Mouse (Mus musculus): Measurements from ENCODE around the gene Dpf3. TPM values are rescaled to one million over a fixed set of nuclear protein-coding genes. Genes with fewer than 3 reads are reported as not detected.

The Dpf3 gene
- total and polyA plus RNA-seq, 2 experiments from 2014 or later: 5.2 to 15.3 TPM

DNA sequence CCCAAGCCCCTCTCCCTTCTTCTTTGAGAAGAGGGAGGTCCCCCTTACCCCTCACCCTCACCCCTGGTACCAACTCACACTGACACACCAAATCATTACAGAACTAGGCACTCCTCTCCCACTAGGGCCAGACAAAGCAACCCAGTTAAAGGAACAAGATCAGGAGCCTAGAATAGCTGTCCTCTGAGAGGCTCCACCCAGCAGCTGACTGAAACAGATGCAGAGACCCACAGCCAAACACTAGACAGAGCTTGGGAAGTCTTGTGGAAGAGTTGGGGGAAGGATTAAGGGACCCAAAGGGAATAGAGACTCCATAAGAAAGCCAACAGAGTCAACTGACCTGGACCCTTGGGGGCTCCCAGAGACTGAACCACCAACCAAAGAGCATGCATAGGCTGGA lies 246.9 kb downstream of the Dpf3 start:
- Histone ChIP-seq H3K27ac (ENCODE audit: low read depth) (no peak overlapping the region), H3K27me3 (ENCODE audit: control insufficient read depth, insufficient read depth, low read length) (no peaks in the 10 kb centered on the region), H3K4me2 (ENCODE audit: low read depth, low read length) (no peak overlapping the region), H3K9me3 (replicated peaks; ENCODE audit: control insufficient read depth, low read length) (no peaks in the 10 kb centered on the region), H3K9ac (replicated peaks; ENCODE audit: low read depth, low read length) (no peak overlapping the region), H3K4me1 (ENCODE audit: control insufficient read depth, insufficient read depth) (peaks cover 12% of the 10 kb centered on the region), H3K4me3 (ENCODE audit: low read depth, low read length) (no peak overlapping the region), H3K36me3 (replicated peaks; ENCODE audit: control insufficient read depth, insufficient read depth, low read length) (no peaks in the 10 kb centered on the region)
- DNase-seq (ENCODE audit: low spot score) (no peak), ATAC-seq (ENCODE audit: insufficient read depth, low read depth) (no peak)
- no peak for TF ChIP-seq EP300 (IDR thresholded peaks at IDR 0.05; ENCODE audit: low read depth)
- no peak; the same call in 1 of the 2 replicates for TF ChIP-seq CTCF (IDR thresholded peaks at IDR 0.05; ENCODE audit: low read depth)

GRCm38 (mm10) chr12:83235781-83236180 lies 251.7 kb downstream of the Dpf3 start:
- no peak for ATAC-seq (ENCODE audit: insufficient read depth, low read depth)
- Histone ChIP-seq H3K27me3 (ENCODE audit: control insufficient read depth, insufficient read depth, low read length) (no peaks in the 10 kb centered on the region), H3K27ac (ENCODE audit: low read depth) (no peak overlapping the region), H3K9ac (replicated peaks; ENCODE audit: low read depth, low read length) (no peak overlapping the region), H3K4me3 (ENCODE audit: low read depth, low read length) (no peak overlapping the region), H3K4me1 (ENCODE audit: control insufficient read depth, insufficient read depth) (peaks cover 18% of the 10 kb centered on the region), H3K9me3 (replicated peaks; ENCODE audit: control insufficient read depth, low read length) (peaks cover under 1% of the 10 kb centered on the region; the same call in 1 of the 2 replicates), H3K36me3 (replicated peaks; ENCODE audit: control insufficient read depth, insufficient read depth, low read length) (no peaks in the 10 kb centered on the region), H3K4me2 (ENCODE audit: low read depth, low read length) (no peak overlapping the region)
- DNase-seq (ENCODE audit: low spot score): no peak
- 90% methylated on average over 6 of the region's 6 CpGs for WGBS
- no peak for TF ChIP-seq EP300 (IDR thresholded peaks at IDR 0.05; ENCODE audit: low read depth)
- TF ChIP-seq CTCF (IDR thresholded peaks at IDR 0.05; ENCODE audit: low read depth): no peak

- H3K4me3 ChIP-seq (ENCODE audit: low read depth, low read length): no peak overlapping the region
- no peaks in the 10 kb centered on the region for H3K27me3 ChIP-seq (ENCODE audit: control insufficient read depth, insufficient read depth, low read length)
- ATAC-seq (ENCODE audit: insufficient read depth, low read depth) (no peak), DNase-seq (ENCODE audit: low spot score) (no peak)
- H3K9ac ChIP-seq (replicated peaks; ENCODE audit: low read depth, low read length): no peak overlapping the region
- no peaks in the 10 kb centered on the region for H3K36me3 ChIP-seq (replicated peaks; ENCODE audit: control insufficient read depth, insufficient read depth, low read length)
- H3K27ac ChIP-seq (ENCODE audit: low read depth): no peak overlapping the region
- TF ChIP-seq CTCF (IDR thresholded peaks at IDR 0.05; ENCODE audit: low read depth): no peak
- peaks cover 4% of the 10 kb centered on the region; the same call in 1 of the 2 replicates for H3K9me3 ChIP-seq (replicated peaks; ENCODE audit: control insufficient read depth, low read length)
- peaks cover 11% of the 10 kb centered on the region; the same call in 1 of the 2 replicates for H3K4me1 ChIP-seq (ENCODE audit: control insufficient read depth, insufficient read depth)
- H3K4me2 ChIP-seq (ENCODE audit: low read depth, low read length): no peak overlapping the region
- 34% methylated on average over 2 of the region's 2 CpGs for WGBS
Observed at GRCm38 (mm10) chr12:83234981-83235380, 252.5 kb downstream of the Dpf3 start.

DNA sequence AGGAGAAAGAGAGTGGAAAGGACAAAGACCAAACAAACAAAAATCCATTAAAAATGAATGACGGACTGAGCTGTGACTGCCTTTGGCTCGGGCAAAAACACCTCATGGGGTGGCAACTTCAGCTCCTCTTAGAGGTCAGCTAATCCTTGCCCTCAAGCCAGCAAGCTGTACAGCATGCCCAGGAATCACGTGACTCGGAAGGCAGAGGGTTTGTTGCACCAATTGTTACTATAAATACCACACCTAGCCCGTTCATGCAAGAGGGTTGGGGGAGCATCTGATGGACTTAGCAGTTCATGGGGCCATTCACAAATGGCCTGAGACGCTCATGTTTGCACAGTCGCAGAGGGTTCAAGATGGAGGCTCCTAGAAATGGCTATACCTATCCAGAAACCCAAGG lies 253.9 kb downstream of the Dpf3 start:
- Histone ChIP-seq H3K4me1 (ENCODE audit: control insufficient read depth, insufficient read depth) (peaks cover 11% of the 10 kb centered on the region; the same call in 1 of the 2 replicates), H3K27ac (ENCODE audit: low read depth) (peak overlapping the region; percentile 32; the same call in 1 of the 2 replicates), H3K36me3 (replicated peaks; ENCODE audit: control insufficient read depth, insufficient read depth, low read length) (no peaks in the 10 kb centered on the region), H3K27me3 (ENCODE audit: control insufficient read depth, insufficient read depth, low read length) (no peaks in the 10 kb centered on the region), H3K4me3 (ENCODE audit: low read depth, low read length) (no peak overlapping the region), H3K9ac (replicated peaks; ENCODE audit: low read depth, low read length) (no peak overlapping the region), H3K4me2 (ENCODE audit: low read depth, low read length) (no peak overlapping the region), H3K9me3 (replicated peaks; ENCODE audit: control insufficient read depth, low read length) (peaks cover 4% of the 10 kb centered on the region; the same call in 1 of the 2 replicates)
- TF ChIP-seq CTCF (IDR thresholded peaks at IDR 0.05; ENCODE audit: low read depth): no peak
- TF ChIP-seq EP300 (IDR thresholded peaks at IDR 0.05; ENCODE audit: low read depth): no peak
- 37% methylated on average over 7 of the region's 7 CpGs for WGBS
- peak; percentile 80 for DNase-seq (ENCODE audit: low spot score)
- ATAC-seq (ENCODE audit: insufficient read depth, low read depth): peak; percentile 88

DNA sequence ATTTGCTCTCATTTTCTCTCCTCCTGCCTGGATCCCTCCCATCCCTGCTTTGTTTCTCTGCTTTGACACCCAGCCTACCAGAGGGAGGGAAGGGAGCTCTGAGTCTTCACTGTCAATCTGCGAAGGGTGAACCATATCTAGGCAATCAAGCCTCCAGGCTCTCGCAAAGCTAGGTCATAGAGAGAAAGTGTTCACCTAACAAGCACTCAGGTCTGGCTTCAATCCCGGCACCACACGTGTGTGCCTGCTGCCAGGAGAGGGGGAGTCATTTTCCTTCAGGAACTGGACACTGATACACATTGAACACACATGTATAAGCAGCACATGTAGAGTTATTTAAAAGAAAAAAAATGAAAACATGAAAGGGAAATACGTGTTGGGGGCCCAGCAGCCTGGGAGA lies 254.6 kb downstream of the Dpf3 start:
- 48% methylated on average over 5 of the region's 5 CpGs for WGBS
- H3K27me3 ChIP-seq (ENCODE audit: control insufficient read depth, insufficient read depth, low read length): no peaks in the 10 kb centered on the region
- TF ChIP-seq CTCF (IDR thresholded peaks at IDR 0.05; ENCODE audit: low read depth) (no peak), EP300 (IDR thresholded peaks at IDR 0.05; ENCODE audit: low read depth) (no peak)
- peaks cover 11% of the 10 kb centered on the region; the same call in 1 of the 2 replicates for H3K4me1 ChIP-seq (ENCODE audit: control insufficient read depth, insufficient read depth)
- DNase-seq (ENCODE audit: low spot score) (no peak), ATAC-seq (ENCODE audit: insufficient read depth, low read depth) (no peak)
- H3K9ac ChIP-seq (replicated peaks; ENCODE audit: low read depth, low read length): no peak overlapping the region
- no peaks in the 10 kb centered on the region for H3K36me3 ChIP-seq (replicated peaks; ENCODE audit: control insufficient read depth, insufficient read depth, low read length)
- no peak overlapping the region for H3K4me3 ChIP-seq (ENCODE audit: low read depth, low read length)
- peaks cover 4% of the 10 kb centered on the region; the same call in 1 of the 2 replicates for H3K9me3 ChIP-seq (replicated peaks; ENCODE audit: control insufficient read depth, low read length)
- no peak overlapping the region for H3K4me2 ChIP-seq (ENCODE audit: low read depth, low read length)
- no peak overlapping the region for H3K27ac ChIP-seq (ENCODE audit: low read depth)

GRCm38 (mm10) chr12:83231258-83231657 lies 256.3 kb downstream of the Dpf3 start:
- no peak for DNase-seq (ENCODE audit: low spot score)
- H3K27ac ChIP-seq (ENCODE audit: low read depth): no peak overlapping the region
- no peak overlapping the region for H3K4me2 ChIP-seq (ENCODE audit: low read depth, low read length)
- H3K27me3 ChIP-seq (ENCODE audit: control insufficient read depth, insufficient read depth, low read length): no peaks in the 10 kb centered on the region
- ATAC-seq (ENCODE audit: insufficient read depth, low read depth): no peak
- H3K9ac ChIP-seq (replicated peaks; ENCODE audit: low read depth, low read length): no peak overlapping the region
- TF ChIP-seq CTCF (IDR thresholded peaks at IDR 0.05; ENCODE audit: low read depth) (no peak), EP300 (IDR thresholded peaks at IDR 0.05; ENCODE audit: low read depth) (no peak)
- peaks cover 4% of the 10 kb centered on the region; the same call in 1 of the 2 replicates for H3K9me3 ChIP-seq (replicated peaks; ENCODE audit: control insufficient read depth, low read length)
- 81% methylated on average over 4 of the region's 4 CpGs for WGBS
- H3K4me3 ChIP-seq (ENCODE audit: low read depth, low read length): no peak overlapping the region
- no peaks in the 10 kb centered on the region for H3K36me3 ChIP-seq (replicated peaks; ENCODE audit: control insufficient read depth, insufficient read depth, low read length)
- H3K4me1 ChIP-seq (ENCODE audit: control insufficient read depth, insufficient read depth): peaks cover 23% of the 10 kb centered on the region; the same call in 1 of the 2 replicates
